Mouse (Mus musculus): ENCODE data around the gene Gm43951.

The Gm43951 gene

DNA sequence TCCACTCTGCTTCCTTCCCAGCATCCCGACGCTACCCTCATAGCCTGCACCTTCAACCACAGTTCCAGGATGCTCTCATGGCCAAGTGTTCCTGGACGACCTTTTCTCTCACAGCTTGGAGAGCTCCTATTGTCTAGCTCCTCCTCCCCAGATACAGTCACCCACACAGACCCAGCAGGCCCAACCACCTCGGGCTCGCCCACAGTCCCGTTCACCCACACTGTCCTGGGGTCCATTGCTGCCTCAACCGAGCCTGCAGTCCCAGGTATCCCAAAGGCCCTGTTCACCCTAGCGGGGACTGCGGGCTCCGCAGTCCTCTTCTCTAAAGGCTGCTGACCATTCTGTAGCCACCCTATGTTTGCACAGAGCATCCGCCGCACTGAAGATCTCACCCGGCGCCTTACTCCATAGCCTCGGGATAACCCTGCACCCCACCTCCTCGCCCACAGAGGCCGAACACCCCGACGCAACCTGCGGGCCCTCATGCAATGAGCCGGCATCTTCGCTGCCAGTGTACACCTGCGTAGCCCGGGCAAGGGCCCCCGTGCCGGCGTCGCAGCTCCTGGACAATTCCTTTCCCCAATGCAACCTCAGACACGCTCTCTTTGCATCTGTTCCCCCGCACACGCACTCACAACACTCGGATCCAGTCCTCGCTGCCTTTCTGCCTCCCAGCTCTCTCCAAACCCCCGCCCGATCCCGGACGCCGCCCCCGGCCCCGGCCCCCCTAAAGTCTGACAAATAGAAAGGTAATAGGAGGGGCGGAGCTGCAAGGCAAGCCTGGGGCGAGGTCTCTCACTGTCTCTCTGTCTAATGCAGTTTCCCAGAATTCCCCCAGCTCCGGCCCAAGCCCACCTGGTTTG, at the start of gene Gm43951:
Gene Gm43951 (minus strand): TSS at position 500 of the 863 bp plus-strand sequence.
- peak; percentile 27 to 37 for DNase-seq (ENCODE audit: low spot score in 2 of 2)

DNA sequence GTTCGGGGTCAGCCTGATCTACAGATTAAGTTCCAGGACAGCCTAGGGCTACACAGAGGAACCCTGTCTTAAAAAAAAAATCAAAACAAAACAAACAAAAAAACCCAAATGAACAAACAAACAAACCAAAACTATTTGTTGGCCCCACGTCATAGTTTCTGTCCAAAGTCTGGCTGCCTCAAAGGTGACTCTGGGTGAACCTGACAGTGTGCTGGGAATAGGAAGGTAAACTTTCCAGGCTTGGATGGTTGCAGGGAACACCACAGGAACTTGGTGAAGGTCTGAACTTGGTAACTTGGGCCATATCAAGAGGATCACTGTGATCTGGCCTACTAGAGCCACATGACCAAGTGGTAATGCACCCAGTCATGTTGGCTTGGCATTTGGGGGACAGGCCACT, 49.8 kb upstream of the Gm43951 start:
- no peak for DNase-seq (ENCODE audit: low spot score in 2 of 2)

DNA sequence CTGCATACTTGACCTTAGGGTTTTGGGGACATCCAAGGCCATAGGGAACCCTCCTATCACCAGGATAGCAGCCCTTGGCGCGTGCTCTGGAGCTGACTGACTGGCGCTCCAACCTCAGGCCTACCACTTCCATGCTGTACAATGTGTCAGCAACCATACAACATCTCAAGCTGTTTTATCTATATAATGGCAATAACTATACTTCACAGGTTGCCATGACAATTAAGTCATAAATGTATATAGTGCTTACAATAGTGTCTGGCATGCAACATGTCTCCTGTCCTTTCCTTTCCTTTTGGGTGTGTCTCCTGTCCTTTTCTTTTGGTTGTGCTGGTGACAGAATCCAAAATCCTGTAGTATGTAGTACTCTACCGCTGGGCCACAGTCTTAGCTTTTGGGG, 49.0 kb upstream of the Gm43951 start:
- no peak for DNase-seq (ENCODE audit: low spot score in 2 of 2)

DNA sequence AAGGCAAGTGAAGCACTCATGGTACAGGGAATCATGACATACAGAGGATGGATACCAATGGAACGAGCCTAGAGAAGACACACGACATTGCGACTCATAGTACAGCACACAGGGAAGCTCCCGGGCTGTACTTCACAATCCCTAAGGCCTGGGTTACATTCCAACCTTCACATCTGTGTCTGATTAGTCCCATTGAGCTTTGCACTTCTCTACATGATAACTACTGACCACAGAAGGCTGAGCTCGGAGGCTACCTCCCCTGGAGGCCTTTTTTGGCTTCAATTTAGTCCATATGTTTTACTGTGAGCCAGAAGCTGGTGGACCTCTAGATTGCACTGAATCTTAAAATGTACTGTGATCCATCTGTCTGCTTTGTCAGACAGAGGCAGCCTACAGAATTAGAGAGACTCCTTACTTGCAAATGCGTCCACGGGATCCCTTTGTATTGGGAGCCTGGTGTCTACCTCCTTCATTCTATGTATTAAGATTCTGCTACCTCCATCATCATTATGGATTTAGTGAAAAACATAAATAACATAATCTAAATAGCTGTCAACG, 38.6 kb upstream of the Gm43951 start:
- no peak for DNase-seq (ENCODE audit: low spot score in 2 of 2)

DNA sequence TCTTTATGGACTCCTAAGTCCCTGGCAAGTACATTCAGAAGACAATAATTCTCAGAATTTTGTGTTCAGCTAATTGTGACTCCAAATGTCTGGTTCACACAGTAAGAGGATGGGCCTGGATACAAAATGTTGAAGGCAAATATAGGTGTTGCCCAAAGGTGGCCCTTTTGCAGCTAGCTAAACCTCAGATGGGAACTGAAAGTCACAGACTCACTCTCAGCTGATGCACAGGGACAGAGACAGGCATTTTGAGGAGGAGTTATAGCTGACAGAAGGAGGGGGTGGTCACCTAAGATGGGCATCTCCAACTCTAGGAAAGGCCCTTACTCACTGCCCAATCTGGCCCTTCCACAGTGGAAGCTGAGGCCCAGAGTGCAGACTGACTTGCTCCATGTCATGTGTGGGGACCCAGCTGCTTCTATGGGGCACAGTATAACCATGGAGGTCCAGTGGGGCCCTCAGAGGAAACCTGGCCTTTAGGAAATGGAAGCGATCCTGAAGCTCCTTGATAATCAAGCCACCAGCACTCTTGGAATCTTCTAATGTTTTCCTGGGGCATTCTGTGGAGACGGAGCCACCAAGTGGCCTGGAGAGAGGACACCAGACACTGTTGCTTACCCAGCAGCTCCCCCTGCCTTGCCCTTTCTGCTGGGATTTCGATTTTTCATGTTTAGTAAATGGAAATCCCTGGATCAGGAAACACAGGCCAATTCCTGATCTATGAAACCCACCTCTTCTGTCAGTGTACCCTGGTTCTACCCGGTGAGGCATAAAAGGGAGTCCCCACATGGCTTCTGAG, 33.6 kb upstream of the Gm43951 start:
- no peak for DNase-seq (ENCODE audit: low spot score in 2 of 2)

DNA sequence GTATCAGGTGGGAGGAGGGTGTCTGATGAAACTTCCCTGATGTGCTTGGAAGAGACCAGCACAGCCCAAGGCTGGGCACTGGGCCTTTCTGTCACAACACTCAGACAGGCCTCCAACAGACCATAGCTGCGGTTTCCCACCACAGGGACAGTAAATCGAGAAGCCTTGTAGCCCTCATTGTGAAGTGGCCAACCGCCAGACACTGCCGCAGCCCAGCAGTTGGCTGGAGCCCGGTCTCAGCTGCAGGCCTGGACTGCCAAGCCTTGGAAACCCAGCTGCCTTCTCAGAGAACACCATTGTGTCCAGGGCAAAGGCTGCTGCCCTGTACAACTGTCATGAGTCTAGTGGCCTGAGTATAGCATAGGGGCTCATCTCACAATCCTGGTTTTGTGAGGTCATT, 27.4 kb upstream of the Gm43951 start:
- peak; percentile 39 to 45 for DNase-seq (ENCODE audit: low spot score in 2 of 2)

DNA sequence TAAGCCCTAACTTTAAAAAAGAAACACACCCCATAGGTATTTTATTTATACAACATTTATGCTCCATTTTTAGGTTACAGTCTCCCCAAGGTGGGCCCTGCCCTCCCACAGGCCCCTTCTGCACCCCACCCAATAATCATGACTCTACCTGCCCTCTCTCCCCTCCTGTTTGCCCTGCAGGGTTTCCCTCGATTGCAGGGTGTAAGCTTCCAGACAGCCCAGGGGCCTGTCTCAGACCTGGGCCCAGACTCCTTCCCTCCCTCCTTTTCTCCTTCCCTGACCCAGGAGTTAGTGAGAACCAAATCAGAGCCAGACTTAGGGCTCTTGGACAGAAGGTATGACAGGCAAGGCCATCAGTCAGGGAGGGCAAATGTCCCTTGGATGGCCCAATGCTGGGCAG, 26.4 kb upstream of the Gm43951 start:
- DNase-seq (ENCODE audit: low spot score in 2 of 2) = no peak

DNA sequence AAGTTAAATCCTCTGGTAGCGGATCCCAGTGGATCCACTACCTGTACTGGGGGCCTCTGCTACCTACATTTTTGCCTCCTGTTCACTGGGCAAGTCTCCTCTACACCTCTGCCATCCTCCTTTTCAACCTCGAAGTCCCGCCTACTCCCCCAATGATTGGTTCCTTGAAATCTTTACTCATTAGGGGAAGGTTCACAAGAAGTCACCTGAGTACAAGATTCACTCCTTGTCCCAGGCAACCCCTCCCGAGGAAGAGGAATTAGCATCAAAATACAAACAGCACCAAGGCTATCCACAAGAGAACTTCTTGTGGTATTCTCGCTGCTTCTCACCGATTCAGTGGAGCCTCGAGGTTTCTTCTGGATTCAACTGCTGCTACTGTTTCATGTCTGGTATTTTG, 25.4 kb upstream of the Gm43951 start:
- no peak for DNase-seq (ENCODE audit: low spot score in 2 of 2)

DNA sequence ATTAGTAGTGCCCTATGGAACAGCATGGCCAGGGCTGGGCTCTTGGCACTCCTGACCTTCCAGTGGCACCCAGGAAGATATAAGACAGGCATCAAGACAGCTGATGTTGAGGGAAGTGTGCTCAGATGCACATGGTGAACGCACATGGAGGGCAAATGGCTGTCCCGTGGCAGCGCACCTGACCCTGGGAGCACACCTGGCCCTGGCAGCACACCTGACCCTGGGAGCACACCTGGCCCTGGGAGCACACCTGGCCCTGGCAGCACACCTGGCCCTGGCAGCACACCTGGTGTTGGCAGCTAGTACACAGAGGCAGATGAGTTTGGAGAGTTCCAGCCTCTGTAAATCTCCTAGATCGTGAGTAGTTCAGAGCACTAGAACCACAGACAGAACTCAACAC, 21.9 kb upstream of the Gm43951 start:
- DNase-seq (ENCODE audit: low spot score in 2 of 2) = no peak

DNA sequence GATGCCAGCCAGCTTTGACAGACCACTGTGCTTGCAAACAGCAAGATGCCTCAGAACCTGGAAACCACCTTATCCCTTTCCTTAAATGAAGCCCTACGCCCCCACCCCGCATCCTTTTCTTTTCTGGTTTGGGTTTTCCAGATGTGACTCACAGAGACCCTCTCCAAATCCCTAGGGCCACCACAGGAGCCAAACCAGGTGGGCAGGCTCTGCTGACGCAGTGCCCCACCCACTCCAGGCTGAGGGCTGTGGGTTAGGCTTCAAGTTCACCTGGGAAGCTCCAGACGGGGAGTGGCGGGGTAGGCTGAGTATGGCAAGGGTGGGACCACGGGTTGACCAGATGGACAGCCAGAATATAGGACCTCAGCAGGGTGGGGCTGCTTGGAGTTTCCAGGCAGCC, 20.3 kb upstream of the Gm43951 start:
- no peak for DNase-seq (ENCODE audit: low spot score in 2 of 2)

DNA sequence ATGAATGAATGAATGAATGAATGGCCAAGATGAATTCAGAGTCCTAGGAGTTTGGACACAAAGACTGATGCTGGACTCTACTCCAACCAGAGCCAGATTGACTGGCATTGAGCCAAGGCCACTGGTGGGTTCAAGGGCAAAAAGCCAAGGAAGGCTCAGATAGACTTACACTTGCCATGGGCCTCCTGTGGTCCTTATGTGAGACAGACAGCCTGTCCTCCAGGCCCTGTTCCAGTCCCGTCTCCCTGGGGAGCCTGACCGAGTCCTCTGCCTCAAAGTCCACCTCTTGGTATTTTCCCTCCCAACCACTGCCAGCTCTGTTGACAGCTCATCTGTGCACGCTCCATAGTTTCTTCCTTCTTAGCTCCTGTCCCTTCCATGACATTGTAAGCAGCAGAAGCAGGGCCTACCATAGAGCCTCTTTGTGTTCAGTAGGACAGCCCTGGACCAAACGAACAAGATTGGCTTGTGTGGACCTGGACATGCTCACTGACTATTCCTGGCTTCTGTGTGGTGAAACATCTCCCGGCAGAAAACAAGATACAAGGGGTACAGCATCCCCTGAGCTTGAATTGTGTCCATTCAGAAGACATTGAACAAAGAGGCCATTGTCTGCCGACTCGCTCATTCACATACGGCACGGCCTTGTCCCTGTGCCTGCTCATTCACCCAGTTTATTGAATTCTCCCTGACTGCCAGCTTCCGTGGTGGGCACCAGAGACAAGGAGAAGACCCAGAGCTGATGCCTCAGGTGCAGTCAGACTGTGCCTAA, 19.6 kb upstream of the Gm43951 start:
- no peak for DNase-seq (ENCODE audit: low spot score in 2 of 2)

DNA sequence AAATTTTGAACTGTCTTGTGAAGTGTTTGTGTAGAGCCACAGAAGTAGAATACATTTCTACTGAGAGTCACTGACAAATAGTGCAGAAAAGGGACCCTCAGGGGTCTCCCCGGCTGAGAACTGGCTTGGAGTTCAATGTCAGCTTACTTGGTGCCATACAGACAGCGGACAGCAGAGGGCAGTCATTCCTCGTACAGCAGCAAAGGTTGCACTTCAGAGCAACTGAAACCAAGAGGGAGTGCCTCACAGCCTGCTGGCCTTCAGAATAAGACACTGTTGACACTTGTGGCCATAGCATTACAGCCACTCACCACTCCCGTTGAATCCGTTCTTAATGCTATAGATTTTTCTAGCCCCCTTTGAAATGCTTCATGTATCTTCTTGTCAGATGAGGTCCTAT, 18.2 kb upstream of the Gm43951 start:
- DNase-seq (ENCODE audit: low spot score in 2 of 2) = peak; percentile 54 to 78

DNA sequence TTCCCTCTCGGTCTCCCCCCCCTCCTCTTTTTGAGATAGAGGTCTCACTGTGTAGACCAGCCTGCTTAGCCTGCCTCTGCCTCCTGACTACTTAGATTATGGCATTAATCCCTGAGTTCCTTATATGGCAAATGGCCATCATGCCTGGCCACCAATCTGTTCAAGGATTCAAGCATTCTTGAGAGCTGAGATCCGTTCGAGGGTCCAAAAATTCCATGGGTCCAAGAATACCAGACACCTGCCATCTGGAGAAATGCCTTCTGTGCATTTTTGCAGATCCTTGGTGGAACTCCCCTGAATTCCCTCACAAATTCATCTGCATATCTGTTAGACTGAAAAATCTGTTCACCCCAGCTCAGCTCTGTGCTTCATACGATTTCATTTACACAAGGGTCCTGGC, 16.8 kb upstream of the Gm43951 start:
- no peak for DNase-seq (ENCODE audit: low spot score in 2 of 2)

DNA sequence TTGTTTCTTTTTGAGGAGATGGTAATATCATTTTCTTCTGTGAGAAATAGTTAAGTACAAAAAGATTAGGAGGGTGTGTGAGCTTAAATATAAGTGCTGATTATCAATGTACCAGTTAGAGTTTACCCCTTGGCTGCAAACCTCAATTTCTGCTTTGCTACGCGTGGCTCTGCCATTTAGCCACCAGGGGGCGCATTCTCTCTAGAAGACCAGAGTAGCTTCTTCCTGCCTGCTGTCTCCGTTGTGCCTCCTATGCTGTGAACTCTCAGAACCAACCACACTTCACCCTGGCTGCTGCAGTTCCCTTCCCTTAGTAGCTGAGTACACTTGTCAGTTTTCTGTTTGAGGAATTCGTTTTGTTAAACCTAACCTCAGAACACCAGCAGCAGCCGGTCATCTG, 14.6 kb upstream of the Gm43951 start:
- peak; percentile 35 to 64 for DNase-seq (ENCODE audit: low spot score in 2 of 2)

DNA sequence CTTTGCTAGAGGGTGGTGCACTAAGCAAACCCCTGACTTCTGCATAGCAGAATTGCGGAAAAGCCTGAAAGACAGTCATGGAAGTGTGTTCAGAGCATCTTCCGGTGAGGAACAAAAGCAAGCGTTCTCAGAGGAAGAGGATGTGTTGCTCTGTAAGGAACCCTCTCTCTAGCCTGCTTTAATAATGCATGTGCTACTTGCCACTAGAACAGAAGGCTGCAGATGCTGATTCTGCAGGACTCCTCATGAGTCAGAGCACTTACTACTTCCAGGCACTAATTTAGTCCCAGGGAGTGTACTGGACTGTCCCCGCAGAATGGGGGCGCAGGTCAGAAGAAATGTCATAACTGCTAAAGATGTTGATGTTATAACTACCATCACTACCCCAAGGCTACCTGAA, 10.5 kb upstream of the Gm43951 start:
- DNase-seq (ENCODE audit: low spot score in 2 of 2) = no peak

DNA sequence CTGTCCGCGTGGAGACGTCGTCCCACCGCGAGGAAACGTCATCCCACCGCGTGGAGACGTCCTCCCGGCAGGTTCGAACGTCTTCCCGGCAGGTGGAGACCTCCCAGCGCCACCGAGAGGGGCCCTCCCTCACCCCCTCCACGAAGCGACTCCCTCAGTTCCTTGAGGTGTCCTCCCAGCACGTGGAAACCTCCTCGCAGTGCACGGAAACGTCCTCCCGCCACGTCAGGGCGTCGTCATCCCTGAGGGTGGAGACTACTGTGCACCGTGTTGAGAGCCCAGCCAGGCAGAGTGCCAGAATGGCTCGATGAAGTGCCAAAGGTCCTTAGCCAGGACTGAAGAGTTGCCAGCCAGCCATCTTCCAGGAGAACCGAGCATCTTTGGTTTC, 8.8 kb upstream of the Gm43951 start, which contains the start of gene Med31:
Gene Med31 (minus strand): TSS at position 183 of the 388 bp plus-strand sequence.
- peak; percentile 71 to 79 for DNase-seq (ENCODE audit: low spot score in 2 of 2)

DNA sequence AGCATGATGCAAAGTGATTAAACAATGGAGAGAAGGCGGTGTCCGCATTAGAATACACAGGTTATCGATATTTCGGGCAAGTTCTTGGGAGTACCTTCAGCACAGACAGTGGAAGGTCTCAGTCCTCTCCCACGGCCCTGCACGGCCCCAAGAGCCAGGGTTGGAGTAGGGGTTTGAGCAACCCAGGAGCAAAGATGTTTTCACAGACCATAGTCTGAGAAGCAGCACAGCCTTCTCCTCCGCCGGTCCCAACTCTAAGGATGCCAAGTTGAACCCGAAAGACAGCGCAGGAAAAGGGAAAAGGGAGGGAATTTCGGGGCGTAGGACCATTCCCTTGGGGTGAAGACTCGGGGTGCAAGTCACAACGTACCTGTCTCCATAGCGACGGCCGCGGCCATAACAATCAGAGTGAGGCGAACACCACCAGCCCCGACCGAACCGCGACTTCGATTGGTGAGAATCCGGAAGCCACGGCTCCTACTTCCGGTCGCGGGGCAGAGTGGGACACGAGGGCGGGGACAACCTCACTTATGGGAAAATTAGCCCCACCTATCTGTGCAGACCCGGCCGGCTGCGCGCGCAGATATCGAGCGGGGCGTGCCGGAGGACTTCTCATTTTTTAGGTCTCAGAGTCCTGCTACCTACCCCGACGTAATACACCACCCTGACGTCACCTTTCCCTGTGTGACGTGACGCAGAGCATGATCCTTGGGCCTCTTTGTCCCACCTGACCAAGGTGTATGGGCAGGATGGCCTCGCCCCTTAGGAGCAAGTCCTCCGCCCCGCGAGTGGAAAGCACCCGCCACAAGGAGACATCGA, 8.2 kb upstream of the Gm43951 start:
- DNase-seq (ENCODE audit: low spot score in 2 of 2) = peak; percentile 92 to 94

DNA sequence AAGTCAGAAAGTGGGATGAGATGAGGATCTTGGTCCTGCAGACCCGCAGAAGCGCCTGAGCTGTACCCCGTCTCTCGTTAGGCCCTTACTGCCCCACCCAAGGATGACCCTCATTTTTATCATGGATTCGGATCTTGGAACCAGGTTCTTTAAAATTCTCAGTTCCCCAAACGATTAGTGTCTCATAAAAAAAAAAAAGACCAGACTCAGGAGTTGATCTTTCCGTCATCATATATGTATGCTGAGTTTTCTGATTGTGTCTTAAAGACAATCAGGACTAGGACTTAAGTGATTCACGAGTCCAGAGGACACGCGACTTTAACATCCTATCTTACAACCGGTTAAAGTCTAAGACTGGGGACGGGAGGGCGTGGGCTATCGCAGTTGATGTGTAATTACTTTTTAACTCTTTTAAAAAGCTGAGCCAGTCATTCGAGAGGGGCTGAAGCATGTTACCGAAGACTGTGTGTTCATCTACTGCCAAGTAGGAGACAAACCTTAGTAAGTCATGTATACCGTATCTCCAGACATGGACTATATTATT, 1.3 kb upstream of the Gm43951 start:
- no peak for DNase-seq (ENCODE audit: low spot score in 2 of 2)

DNA sequence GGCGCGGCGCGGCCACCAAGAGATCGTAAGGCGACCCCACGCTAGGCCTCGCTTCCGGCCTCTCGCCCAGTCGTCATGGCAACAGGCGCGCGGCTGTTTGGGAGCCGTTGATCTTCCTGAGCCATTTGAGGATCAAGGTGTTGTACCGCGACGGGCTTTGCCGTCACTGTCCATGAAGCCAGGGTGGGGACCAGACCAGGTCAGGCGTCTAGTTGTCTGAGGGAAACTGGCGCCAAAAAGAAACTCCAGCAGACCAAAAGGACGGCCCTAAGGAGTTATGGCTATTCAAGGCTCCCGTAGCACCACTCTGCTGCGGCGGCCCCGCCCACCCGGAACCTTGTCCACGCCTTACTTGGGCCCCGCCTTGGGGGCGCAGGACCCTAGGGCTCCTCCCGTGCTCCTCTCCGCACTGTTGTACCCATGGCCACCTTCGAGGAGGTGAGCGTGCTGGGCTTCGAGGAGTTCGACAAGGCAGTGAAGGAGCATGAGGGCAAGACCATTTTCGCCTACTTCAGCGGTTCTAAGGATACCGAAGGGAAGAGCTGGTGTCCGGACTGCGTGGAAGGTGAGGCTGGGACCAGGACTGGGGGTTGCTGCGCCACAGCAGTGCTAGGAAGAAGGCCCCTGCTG, 679 bp upstream of the Gm43951 start, which contains the start of the genes 4933427D14Rik and Txndc17:
Gene 4933427D14Rik (minus strand): TSS at position 256 of the 630 bp plus-strand sequence.
Gene Txndc17 (plus strand): TSS at position 344 of the 630 bp plus-strand sequence.
- DNase-seq (ENCODE audit: low spot score in 2 of 2) = peak; percentile 82 to 84

DNA sequence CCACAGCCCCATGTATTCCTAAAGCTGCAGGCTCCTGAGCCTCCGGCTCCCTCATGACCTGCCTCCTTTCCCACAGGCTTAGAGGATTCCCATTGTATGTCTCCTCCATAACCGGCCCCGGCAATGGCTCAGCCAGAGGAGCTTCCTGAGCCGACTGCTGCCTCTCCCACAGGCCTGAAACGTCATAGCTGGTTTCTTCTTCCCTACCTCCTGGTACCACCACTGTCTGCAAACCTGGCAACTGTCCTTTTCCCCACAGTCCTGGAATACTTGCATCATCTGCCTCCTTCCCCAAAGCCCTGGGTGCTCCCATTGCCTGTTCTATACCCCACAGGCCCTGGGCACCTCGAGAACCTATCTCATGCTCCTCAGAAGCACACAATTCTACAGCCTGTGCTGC, 1.4 kb downstream of the Gm43951 start:
- DNase-seq (ENCODE audit: low spot score in 2 of 2) = no peak
